Mouse (Mus musculus): ENCODE results near the gene Samd11.

Gene Samd11

DNA sequence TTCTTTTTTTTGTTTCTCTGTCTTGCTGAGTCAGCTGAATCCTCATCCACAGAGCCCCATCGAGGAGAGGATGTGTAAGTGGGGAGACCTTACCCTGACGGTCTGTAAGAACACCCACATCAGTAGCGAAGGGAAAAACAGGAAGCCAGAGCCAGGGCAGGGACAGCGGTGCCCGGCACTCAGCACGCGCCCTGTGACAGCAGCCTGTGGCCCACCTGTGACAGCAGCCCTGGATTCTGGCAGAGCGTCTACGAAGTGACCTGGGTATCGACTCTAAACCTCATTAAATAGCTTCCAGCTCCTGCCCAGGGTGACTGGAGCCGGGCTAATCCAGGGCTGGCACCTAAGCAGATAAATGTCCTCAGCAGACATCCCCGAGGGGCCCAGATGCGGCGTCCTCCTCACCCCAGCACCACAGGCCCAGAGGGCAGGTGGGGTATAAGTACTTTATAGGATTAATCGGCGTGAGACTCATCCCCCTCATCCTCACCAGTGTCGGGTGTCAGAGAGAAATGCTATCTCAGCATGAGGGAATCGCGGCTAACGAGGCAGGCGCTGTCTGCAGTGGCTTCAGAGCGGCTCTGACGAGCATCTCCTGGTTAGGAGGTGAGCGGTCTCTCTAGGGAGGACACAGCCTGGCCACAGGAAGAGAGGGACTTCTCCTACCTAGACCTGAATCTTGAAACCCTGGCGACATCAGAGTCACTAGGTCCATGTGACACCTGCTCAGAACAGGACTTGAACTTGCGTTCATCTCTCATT is at the start of gene Samd11:
Gene Samd11, minus strand, starts transcription at position 580 of the 762 bp plus-strand sequence.
- no peak for DNase-seq (ENCODE audit: low read depth, low spot score)

DNA sequence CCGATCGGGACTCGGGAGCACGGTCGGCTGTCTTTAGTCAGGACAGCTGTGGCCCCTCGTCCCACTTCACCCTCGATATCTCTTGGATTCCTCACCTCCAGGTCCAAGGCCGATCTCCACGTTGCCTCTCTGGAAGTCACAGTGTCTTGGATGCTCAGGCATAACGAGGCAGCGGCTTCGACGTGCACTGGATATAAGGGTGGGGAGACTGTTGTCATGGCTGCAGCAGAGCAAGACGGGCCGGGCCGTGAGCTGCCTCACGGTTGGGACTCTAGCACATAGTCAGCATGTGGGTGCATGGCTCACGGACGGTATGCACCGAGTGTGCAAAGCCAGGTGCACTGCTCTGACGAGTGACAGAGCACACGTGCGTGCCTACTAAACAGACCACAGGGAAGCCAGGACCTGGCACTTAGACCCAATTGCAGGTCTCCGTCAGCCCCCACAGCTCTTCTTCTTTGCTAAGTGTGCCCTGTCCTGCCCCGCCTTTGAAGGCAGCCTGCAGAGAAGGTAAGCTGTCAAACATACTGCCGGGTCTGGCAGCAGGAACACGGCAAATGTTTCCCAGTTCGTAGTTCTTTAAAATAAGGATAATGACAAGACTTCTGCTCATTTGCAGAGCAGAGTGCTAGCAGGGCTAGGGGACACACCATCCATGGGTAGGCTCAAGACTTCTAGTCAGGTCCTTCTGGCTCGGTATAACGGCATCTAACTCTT is 938 bp downstream of the Samd11 start:
- DNase-seq (ENCODE audit: low read depth, low spot score), result no peak

DNA sequence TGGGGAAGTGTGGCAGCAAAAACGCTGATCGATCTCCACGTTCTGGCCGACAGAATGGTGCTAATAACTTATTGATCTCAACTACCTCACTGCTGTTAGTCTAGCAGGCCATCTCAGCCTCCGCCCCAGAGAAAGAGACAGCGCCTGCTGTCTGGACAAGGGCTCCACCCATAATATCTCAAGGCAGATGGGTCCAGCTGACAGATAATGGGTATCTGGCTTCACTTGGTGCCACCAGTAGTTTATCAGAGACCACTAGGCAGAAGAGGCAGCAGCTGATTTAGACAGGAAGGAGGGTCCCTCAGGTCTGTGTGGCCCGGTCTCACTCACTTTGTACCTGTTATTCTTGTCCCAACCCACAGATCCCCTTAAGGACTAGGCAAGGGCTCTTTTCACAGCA is 2.4 kb downstream of the Samd11 start:
- no peak for DNase-seq (ENCODE audit: low read depth, low spot score)

DNA sequence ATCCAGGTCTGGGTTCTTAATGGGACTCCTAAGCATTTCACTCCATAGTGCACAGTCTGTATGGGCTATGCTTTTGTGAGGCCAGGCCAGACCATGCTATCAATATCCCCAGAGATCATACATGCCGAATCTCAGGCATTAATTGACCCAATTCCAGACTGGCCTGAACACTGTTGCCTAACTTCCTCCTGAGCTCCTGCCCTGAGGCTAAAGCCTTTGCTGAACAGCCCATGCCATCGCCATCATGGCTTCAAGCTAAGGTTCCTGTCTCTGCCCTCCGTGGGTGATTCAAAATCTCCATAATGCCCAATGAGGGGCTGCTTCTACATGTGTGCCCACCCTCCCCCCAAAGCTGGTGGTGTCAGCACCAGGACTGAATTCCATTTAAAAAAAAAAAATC is 2.8 kb downstream of the Samd11 start:
- no peak for DNase-seq (ENCODE audit: low read depth, low spot score)

DNA sequence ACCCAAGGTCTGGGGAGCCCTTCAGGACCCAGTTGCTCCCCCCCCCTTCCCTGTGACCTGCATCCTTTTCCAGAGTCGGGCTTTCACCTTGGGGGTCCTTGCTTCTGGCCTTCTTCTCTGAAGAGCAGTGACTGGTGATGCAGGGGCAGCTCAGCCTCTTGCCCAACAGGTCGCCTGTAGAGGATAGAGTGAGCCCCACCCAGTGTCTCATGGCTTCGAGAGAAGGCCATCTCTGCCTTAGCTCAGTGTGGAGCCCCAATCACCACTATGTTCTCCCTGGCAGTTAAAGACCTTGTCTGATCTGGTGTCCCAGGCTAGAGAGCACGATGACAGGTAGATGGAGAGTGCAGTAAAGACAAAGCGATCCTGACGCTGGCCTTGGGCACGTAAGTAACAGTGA is 3.3 kb downstream of the Samd11 start:
- no peak for DNase-seq (ENCODE audit: low read depth, low spot score)

DNA sequence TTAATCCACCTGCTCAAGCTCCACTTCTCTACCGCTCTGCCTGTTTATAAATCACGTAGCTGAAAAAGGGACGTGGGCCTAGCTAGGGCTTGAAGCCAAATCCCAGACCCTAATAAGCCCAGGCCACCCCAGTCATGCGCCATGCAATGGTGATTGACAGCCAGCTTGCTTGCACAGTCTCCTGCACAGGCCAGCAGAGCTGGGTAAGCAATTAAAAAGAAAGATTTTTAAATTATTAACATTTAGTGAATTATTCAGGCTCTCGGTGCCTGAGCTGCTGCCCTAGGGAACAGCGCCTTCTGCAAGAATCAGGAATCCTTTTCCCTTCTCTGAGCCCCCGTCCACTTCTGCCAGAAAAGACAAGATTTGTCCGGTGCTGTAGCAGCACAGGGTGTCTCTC is 4.4 kb downstream of the Samd11 start:
- DNase-seq (ENCODE audit: low read depth, low spot score), result no peak

DNA sequence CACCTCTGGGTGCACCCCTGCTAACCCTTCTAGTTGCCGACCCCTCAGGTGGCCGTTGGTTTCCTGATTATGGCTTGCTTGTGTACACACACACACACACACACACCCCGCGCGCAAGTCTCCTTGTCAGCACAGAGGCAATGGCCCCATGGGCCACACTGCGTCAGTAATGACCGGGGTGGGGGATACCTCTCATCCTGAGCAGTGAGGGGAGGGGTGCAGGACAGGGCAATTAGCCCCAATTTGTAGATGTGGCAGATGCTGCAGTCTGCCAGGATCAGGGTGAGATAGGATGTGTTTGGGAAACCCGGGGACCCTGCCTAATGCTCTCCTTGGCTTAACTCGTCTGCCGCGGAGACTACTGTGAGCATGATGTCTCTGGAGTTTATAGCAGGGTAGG is 5.9 kb downstream of the Samd11 start:
- DNase-seq (ENCODE audit: low read depth, low spot score), result no peak

DNA sequence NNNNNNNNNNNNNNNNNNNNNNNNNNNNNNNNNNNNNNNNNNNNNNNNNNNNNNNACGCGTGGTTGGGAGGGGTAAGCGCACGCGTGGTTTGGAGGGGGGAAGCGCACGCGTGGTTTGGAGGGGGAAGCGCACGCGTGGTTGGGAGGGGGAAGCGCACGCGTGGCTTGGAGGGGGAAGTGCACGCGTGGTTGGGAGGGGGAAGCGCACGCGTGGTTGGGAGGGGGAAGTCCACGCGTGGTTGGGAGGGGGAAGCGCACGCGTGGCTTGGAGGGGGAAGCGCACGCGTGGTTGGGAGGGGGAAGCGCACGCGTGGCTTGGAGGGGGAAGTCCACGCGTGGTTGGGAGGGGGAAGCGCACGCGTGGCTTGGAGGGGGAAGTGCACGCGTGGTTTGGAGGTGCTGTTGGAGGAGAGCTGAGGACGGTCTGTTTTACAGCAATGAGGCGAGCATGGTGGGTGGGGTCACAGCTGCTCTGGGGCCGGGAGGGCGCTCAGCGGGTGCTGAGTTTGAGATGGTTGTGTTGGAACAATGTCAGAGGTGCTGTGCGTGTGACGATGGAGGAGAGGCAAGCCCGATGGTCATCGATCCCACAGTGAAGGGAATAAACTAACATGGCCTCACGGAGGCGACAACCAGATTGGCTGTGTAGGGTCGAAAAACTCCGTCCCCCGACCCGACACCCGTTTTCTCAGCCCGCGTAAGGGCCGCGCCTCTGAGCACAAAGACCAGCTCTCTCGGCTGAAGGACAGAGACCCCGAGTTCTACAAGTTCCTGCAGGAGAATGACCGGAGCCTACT is 18.6 kb downstream of the Samd11 start:
- DNase-seq (ENCODE audit: low read depth, low spot score), result peak; percentile 28

DNA sequence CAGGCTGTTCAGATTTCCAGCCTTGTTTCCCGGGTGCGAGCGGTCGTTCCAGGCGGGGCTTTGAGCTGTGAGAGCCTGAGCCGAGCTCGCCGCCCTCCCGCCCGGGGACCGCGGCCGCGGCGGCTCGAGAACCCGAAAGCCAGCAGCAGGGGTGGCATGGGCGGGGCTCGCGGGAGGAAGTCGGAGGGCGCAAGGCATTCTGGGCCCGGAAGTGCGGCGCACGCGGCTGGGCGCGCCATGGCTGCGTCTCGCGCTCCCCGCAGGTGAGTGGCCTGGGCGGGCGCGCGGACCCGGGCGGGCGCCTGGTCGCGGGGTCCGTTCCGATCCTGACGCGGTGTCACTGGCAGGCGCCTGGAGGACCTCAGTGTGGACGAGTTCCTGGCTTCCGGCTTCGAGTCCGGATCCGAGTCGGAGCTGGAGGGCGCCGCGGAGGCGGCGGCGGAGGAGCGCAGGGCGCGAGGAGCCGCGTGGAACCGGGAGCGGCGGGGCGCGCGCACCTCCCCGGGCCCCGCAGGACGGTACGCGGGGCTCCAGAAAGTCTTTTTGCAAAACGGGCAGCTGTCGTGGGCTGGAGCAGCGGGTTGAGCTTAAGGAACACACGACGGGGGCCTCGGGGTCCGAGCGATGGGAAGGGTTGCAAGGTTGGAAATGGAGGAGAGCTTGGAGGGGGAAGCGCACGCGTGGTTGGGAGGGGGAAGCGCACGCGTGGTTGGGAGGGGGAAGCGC is 19.5 kb downstream of the Samd11 start, which contains the start of gene Noc2l:
Gene Noc2l, plus strand, starts transcription at position 203 of the 726 bp plus-strand sequence.
- DNase-seq (ENCODE audit: low read depth, low spot score), result peak; percentile 90

DNA sequence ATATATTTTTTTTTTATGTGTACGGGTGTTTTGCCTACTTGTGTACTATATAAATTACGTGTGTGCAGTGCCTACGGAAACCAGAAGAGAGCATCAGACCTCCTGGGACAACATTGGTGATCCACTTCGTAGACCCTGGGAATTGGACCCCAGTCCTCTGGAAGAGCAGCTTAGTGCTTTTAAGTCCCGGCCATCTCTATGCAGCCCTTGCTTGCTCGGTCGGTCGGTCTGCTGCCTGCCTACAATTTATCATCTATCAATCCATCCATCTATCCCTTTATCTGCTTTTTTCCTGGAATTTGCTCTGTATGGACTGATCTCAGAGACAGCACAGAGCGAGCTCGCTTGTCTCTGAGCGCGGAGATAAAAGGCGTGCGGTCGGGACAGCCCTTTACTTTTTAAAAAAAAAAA is 20.1 kb downstream of the Samd11 start:
- peak; percentile 45 for DNase-seq (ENCODE audit: low read depth, low spot score)

DNA sequence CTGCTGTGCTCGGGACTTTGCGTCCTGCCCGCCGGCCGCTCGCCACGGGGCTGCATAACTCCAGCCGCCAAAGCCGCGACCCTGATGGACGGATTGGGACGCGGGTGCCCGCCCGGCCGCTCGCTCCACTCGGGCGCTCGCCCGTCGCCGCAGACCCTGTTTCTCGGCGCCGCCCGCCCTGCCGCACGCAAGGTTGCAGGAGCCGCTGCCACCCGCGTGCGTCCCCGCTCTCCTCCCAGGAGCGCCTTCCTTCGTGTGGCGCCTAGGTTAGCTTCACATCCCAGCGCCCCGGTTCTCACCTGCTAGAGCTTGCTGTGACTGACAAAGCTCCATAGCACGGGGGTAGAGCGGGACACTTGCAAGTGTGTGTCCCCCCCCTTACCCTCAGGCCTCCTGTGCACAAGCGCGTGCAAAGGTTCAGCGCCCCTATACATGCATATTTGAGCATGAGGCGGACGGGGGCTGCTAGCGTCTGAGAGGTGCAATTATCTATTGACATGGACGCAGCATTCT is 20.7 kb downstream of the Samd11 start, which contains the start of gene Plekhn1:
Gene Plekhn1, minus strand, starts transcription at position 157 of the 513 bp plus-strand sequence.
- DNase-seq (ENCODE audit: low read depth, low spot score), result peak; percentile 48

DNA sequence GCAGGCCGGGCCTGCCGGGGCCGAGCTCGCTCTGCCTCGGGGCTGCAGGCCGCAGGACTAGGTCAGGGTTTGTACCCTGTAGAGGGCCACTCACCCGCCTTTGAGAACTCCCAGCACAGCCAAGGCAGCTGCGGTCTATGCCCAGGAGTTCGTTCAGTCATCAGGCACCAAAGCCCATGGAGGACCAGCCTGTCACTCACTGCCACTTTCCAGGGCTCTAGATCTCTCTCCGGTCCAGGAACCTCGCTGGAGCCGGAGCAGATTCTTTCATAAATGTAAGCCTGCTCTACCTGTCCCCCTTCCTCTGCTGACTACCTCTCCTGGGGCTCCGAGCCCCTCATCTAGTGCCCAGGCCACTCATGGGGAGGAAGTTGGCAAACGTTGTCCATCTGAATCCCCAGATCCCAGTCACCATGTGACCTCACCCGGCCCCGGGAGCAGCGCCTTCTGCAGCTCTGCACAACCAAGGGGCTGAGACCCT is 21.4 kb downstream of the Samd11 start:
- no peak for DNase-seq (ENCODE audit: low read depth, low spot score)

DNA sequence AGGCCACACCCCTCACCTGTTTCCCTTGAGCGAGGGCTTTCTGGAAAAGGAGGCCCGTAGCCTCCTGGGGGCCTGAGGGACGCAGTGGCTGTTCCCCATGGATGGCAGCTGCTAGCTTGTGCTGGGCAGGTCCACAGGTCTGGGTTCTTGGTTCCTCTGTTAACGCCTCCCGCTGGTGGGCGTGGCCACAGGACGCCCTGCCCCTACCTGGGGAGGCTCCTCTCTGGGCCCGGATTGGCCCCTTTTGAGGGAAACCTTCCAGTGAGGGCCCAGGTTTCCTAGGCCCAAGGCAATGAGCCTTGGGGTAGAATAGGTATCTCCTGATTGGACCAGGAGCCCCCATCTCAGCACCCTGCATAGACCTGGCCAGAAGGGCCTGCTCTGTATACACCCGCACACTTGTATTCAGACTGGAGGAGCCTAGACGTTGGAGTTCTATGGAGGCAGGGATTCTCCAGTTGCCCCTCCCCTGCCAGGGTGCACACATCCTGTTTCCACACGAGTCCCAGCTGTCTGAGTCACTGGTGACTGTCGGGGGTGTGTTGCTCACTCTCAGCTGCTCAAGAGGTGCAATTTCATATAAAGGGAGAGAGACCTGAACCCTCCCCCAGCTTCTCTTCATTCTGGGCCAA is 26.9 kb downstream of the Samd11 start:
- DNase-seq (ENCODE audit: low read depth, low spot score), result no peak

DNA sequence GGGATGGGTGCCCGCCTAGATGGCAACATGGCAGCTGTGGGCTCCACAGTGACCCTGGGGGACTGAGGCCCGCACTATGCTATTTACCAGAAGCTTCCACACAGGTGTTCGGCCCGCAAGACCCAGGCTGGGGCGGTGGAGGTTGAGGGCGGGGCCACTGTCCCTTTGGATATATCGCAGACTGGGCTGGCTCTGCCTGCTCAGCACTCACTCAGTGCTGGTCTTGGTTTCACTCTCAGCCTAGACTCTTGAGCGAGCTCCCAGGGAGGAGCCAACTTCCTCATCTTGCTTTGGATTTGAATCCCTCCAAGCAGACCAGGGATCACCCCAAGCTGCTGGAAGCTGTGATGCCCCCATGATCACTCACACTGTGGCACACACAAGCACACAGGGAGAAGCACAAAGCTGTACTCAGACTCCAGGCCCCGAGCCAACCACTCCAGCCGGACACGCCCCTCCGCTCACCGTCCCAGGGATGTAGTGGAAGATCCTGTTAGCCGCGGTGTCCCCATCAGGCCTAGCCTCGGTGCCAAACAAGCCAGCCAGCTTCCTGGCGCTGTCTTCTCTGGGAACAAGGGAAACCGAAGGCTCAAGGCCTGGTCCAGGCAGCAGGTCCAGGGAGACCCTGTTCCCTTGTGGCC is 27.6 kb downstream of the Samd11 start:
- no peak for DNase-seq (ENCODE audit: low read depth, low spot score)

DNA sequence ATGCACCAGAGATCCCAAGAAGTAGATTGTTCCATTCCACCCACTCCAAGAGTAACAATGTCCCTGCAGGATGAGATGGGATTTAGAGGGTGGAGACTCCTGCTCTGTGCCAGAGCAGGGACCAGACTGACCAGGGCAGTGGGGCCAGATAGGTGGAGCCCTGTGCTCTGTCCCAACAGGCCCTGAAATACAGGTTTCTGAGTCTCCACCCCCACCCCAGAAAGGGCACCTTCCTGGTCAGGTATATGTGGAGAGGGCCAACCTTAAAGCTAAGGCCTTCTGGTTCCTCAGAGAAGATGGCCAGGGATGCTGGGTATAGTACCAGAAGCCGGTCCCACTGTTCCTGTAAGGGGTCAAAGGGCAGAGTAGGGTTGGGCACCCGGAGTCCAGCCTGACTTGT is 31.2 kb downstream of the Samd11 start:
- DNase-seq (ENCODE audit: low read depth, low spot score), result no peak

DNA sequence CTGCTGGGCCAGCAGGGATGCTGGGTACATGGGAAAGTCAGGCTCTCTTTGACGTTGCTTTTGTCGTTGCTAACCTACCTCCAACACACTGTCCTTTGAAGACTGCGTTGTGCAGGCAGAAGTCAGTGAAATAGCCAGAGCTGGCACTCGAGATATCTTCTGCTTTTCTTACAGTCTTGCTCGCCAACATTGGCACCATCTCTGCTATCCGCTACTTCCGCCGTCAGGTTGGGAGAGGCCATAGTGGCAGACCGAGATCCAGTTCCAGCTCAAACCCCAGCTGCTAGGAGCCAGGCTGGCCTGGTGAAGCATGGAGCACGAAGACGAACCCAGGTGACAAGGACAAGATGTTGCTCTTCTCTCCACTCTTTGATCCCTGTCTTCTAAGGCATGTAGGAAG is 35.5 kb downstream of the Samd11 start:
- DNase-seq (ENCODE audit: low read depth, low spot score), result no peak

DNA sequence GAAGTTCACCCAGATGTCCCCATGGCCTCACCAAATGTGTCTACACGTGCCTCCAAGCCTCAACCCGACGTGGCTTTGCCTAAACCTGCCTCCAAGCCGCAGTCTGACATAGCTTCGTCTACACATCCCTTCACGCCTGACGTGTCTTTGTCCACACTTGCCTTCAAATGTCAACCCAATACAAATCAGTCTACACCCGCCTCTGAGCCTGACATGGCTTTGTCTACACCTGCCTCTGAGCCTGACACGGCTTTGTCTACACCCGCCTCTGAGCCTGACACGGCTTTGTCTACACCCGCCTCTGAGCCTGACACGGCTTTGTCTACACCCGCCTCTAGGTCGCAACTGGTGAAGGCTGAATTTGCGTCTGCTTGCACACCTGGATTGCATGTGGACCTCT is 37.6 kb downstream of the Samd11 start:
- no peak for DNase-seq (ENCODE audit: low read depth, low spot score)

DNA sequence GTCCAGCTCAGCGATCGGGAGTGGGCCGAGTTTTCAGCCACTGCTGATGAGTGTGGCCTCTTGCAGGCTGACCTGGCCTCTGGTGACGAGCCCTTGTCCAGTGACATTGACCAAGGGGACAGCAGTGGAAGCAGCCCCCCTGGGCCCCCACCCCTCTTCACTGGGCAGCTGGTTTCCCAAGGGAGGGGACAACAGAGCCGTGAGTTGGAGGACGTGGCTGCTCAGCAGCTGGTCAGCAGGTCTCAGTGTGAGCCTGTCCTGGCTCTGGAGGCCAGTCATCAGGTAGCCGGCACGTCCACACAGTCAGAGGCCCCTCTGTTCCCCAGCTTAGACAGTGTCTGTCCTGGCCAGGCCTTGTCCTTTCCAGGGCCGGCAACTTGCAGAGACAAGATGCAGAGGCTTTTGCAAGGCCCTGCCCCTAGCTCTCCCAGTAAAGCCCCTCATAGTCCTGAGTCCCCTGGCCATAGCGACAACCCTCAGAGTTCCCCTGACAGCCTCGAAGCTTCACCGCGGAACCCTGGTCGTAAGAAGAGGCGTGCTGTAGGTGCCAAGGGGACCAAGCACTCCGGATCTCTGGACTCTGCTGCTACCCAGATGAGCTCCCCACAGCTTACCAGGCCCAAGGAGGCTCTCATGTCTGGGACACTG is 38.3 kb downstream of the Samd11 start:
- no peak for DNase-seq (ENCODE audit: low read depth, low spot score)

DNA sequence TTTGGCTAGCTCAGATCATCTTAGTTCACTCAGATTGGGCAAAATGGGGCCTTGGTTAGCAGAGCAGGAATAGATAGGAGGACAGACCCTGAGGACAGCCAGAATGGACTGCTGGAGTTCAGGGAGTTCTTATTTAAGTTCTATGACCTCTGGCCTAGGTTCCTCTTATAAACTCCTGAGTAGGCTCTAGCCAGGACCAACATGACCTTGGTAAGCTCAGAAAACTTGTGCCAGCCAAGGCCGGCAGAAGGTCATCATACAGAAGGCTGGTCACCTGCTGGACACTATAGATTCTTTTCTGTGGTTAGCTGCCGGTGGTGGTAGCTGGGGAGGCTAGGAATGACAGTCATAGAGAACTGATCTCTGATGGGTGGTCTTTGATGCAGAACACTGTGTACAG is 39.3 kb downstream of the Samd11 start:
- no peak for DNase-seq (ENCODE audit: low read depth, low spot score)

DNA sequence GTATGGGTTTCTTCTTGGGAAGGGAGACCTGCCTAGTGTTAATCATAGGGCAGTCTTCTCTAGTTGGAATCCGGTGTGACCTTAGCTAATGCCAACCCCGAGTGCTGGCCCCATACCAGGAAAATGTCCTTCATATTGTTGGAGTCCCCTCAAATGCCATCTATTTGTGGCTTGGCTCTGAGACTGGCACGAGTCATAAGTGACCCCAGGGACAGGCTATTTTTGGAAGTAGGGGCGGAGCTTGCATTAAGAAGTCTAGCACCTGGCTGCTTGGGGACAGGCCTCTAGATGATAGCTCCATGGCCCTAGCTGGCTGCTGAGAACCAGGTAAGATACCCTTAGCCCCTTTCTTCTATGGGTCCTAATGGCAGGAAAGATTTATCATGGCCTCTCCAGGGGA is 39.8 kb downstream of the Samd11 start, which contains the start of gene Perm1:
Gene Perm1, plus strand, starts transcription at position 220 of the 400 bp plus-strand sequence.
- no peak for DNase-seq (ENCODE audit: low read depth, low spot score)

Data from forelimb bud, embryonic 11.5 days (tissue).